Mouse (Mus musculus): Measurements from ENCODE around the gene Tuft1. TPM values are rescaled to one million over a fixed set of nuclear protein-coding genes. Genes with fewer than 3 reads are reported as not detected.
"Not testable (repeated sequence)": the region's sequence is repeated elsewhere in the genome, so short reads cannot be mapped to it uniquely, and the experiment has no call there.

Tuft1 gene
- total and polyA plus RNA-seq, 3 experiments = 4.0 to 7.4 (median 7.2) TPM

- Histone ChIP-seq H3K4me3 (replicated peaks in 1 of 3; ENCODE audit: low read depth in 2 of 3, low read length in 2 of 3, poor library complexity in 1 of 3) (no peak overlapping the region), H3K36me3 (replicated peaks in 1 of 2; ENCODE audit: control insufficient read depth in 1 of 2, insufficient read depth in 1 of 2, low read length in 1 of 2) (no peaks in the 10 kb centered on the region), H3K9me3 (replicated peaks; ENCODE audit: low read length) (no peaks in the 10 kb centered on the region), H3K27me3 (replicated peaks) (no peaks in the 10 kb centered on the region), H3K4me2 (ENCODE audit: insufficient read depth, low read depth, poor library complexity, severe bottlenecking) (no peak overlapping the region), H3K79me2 (replicated peaks; ENCODE audit: control insufficient read depth, extremely low read depth, insufficient read depth, poor library complexity, severe bottlenecking) (no peaks in the 10 kb centered on the region), H3K27ac (ENCODE audit: insufficient read depth, low read depth) (no peak overlapping the region), H3K4me1 (ENCODE audit: control insufficient read depth in 1 of 2, insufficient read depth in 2 of 2) (peaks cover 0 to 15% of the 10 kb centered on the region in 2 experiments; a peak in 2 of 4 replicates), H3K9ac (ENCODE audit: insufficient read depth, low read depth) (no peak overlapping the region)
- in situ Hi-C loops (cut with MboI; ENCODE audit: low pct_ligation_motif_present, low pct_unique_long_range_greater_than_20kb, low sequenced_read_pairs) = no loop called here
- no peak for DNase-seq (ENCODE audit: extremely low read depth)
- TF ChIP-seq KAT2A (IDR thresholded peaks at IDR 0.05; ENCODE audit: insufficient replicate concordance, low read length) (no peak), CTCF (conservative IDR thresholded peaks at IDR 0.05 in 1 of 2, IDR thresholded peaks at IDR 0.05 in 1 of 2; ENCODE audit: low read depth in 2 of 2, low read length in 2 of 2) (no peak), MAFK (IDR thresholded peaks at IDR 0.05; ENCODE audit: insufficient replicate concordance, low read length) (no peak), ELF1 (IDR thresholded peaks at IDR 0.05; ENCODE audit: low read depth, low read length) (no peak)
- dilution Hi-C loops (cut with MboI; ENCODE audit: extremely low pct_ligation_motif_present, extremely low pct_unique_long_range_greater_than_20kb, low sequenced_read_pairs) = no loop called here
Measured at GRCm38 (mm10) chr3:94679351-94679841, 20.7 kb upstream of the Tuft1 start.

GRCm38 (mm10) chr3:94675101-94675500 is 16.4 kb upstream of the Tuft1 start:
- H3K4me2 ChIP-seq (ENCODE audit: insufficient read depth, low read depth, poor library complexity, severe bottlenecking); H3K36me3 ChIP-seq (replicated peaks in 1 of 2; ENCODE audit: control insufficient read depth in 1 of 2, insufficient read depth in 1 of 2, low read length in 1 of 2); H3K27me3 ChIP-seq (replicated peaks); H3K79me2 ChIP-seq (replicated peaks; ENCODE audit: control insufficient read depth, extremely low read depth, insufficient read depth, poor library complexity, severe bottlenecking); H3K4me1 ChIP-seq (ENCODE audit: control insufficient read depth in 1 of 2, insufficient read depth in 2 of 2); in situ Hi-C loops (cut with MboI; ENCODE audit: low pct_ligation_motif_present, low pct_unique_long_range_greater_than_20kb, low sequenced_read_pairs); H3K27ac ChIP-seq (ENCODE audit: insufficient read depth, low read depth); dilution Hi-C loops (cut with MboI; ENCODE audit: extremely low pct_ligation_motif_present, extremely low pct_unique_long_range_greater_than_20kb, low sequenced_read_pairs); H3K9ac ChIP-seq (ENCODE audit: insufficient read depth, low read depth); H3K4me3 ChIP-seq (replicated peaks in 1 of 3; ENCODE audit: low read depth in 2 of 3, low read length in 2 of 3, poor library complexity in 1 of 3); H3K9me3 ChIP-seq (replicated peaks; ENCODE audit: low read length); DNase-seq (ENCODE audit: extremely low read depth): not testable (repeated sequence)

- H3K79me2 ChIP-seq (replicated peaks; ENCODE audit: control insufficient read depth, extremely low read depth, insufficient read depth, poor library complexity, severe bottlenecking); DNase-seq (ENCODE audit: extremely low read depth); H3K4me2 ChIP-seq (ENCODE audit: insufficient read depth, low read depth, poor library complexity, severe bottlenecking); in situ Hi-C loops (cut with MboI; ENCODE audit: low pct_ligation_motif_present, low pct_unique_long_range_greater_than_20kb, low sequenced_read_pairs); dilution Hi-C loops (cut with MboI; ENCODE audit: extremely low pct_ligation_motif_present, extremely low pct_unique_long_range_greater_than_20kb, low sequenced_read_pairs); H3K27me3 ChIP-seq (replicated peaks); H3K4me3 ChIP-seq (replicated peaks in 1 of 3; ENCODE audit: low read depth in 2 of 3, low read length in 2 of 3, poor library complexity in 1 of 3); H3K27ac ChIP-seq (ENCODE audit: insufficient read depth, low read depth); H3K4me1 ChIP-seq (ENCODE audit: control insufficient read depth in 1 of 2, insufficient read depth in 2 of 2); H3K36me3 ChIP-seq (replicated peaks in 1 of 2; ENCODE audit: control insufficient read depth in 1 of 2, insufficient read depth in 1 of 2, low read length in 1 of 2); H3K9me3 ChIP-seq (replicated peaks; ENCODE audit: low read length); H3K9ac ChIP-seq (ENCODE audit: insufficient read depth, low read depth): not testable (repeated sequence)
Measured at GRCm38 (mm10) chr3:94665896-94666295, 7.2 kb upstream of the Tuft1 start.

DNA sequence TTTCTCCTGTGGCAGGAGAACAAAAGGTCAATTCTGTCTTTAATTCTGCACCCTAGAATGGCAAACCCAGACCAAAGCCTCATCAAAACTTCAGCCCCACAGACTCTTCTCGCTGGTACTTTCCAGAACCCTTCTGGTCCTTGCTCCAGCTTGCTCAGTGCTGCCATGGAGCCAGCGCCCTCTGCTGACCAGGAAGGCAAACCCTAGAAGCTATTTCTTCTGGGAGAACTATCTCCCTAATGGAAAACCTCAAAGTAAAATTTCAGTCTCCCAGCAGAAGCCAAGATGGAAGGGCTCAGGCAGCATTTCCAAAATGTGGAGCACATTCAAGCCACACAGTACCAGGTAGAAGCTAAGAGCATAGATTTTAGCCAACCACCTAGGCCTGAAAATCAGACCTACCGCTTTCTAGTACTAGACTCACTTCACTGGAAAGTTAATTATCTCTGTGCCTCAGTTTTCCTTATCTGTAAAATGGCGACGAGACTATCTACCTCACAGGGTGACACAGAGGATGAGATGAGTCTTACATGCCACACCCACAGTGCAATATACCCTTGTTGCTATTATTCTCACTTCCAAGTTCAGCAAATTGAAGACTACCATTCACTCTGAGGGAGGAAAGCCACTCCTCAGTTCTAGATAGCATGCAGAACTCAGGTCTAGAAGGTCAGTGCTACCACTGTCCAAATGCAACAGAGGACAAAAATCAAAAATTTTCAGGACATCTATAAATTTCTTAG is 6.6 kb upstream of the Tuft1 start:
- dilution Hi-C loops (cut with MboI; ENCODE audit: extremely low pct_ligation_motif_present, extremely low pct_unique_long_range_greater_than_20kb, low sequenced_read_pairs); H3K4me1 ChIP-seq (ENCODE audit: control insufficient read depth in 1 of 2, insufficient read depth in 2 of 2); H3K9ac ChIP-seq (ENCODE audit: insufficient read depth, low read depth); H3K4me3 ChIP-seq (replicated peaks in 1 of 3; ENCODE audit: low read depth in 2 of 3, low read length in 2 of 3, poor library complexity in 1 of 3); H3K27me3 ChIP-seq (replicated peaks); DNase-seq (ENCODE audit: extremely low read depth); H3K27ac ChIP-seq (ENCODE audit: insufficient read depth, low read depth); in situ Hi-C loops (cut with MboI; ENCODE audit: low pct_ligation_motif_present, low pct_unique_long_range_greater_than_20kb, low sequenced_read_pairs); H3K9me3 ChIP-seq (replicated peaks; ENCODE audit: low read length); H3K79me2 ChIP-seq (replicated peaks; ENCODE audit: control insufficient read depth, extremely low read depth, insufficient read depth, poor library complexity, severe bottlenecking); H3K36me3 ChIP-seq (replicated peaks in 1 of 2; ENCODE audit: control insufficient read depth in 1 of 2, insufficient read depth in 1 of 2, low read length in 1 of 2): not testable (repeated sequence)
- peak in 1 of 2 experiments; percentile 28; a peak in 2 of 4 replicates for TF ChIP-seq CTCF (conservative IDR thresholded peaks at IDR 0.05 in 1 of 2, IDR thresholded peaks at IDR 0.05 in 1 of 2; ENCODE audit: low read depth in 2 of 2, low read length in 2 of 2)
- H3K4me2 ChIP-seq (ENCODE audit: insufficient read depth, low read depth, poor library complexity, severe bottlenecking) = peak overlapping the region; percentile 21; the same call in 1 of the 2 replicates

- peaks cover 4 to 16% of the 10 kb centered on the region in 2 experiments for H3K4me1 ChIP-seq (ENCODE audit: control insufficient read depth in 1 of 2, insufficient read depth in 2 of 2)
- H3K4me2 ChIP-seq (ENCODE audit: insufficient read depth, low read depth, poor library complexity, severe bottlenecking); H3K9me3 ChIP-seq (replicated peaks; ENCODE audit: low read length); H3K27ac ChIP-seq (ENCODE audit: insufficient read depth, low read depth); H3K36me3 ChIP-seq (replicated peaks in 1 of 2; ENCODE audit: control insufficient read depth in 1 of 2, insufficient read depth in 1 of 2, low read length in 1 of 2); H3K79me2 ChIP-seq (replicated peaks; ENCODE audit: control insufficient read depth, extremely low read depth, insufficient read depth, poor library complexity, severe bottlenecking); DNase-seq (ENCODE audit: extremely low read depth); H3K9ac ChIP-seq (ENCODE audit: insufficient read depth, low read depth); H3K4me3 ChIP-seq (replicated peaks in 1 of 3; ENCODE audit: low read depth in 2 of 3, low read length in 2 of 3, poor library complexity in 1 of 3); in situ Hi-C loops (cut with MboI; ENCODE audit: low pct_ligation_motif_present, low pct_unique_long_range_greater_than_20kb, low sequenced_read_pairs); H3K27me3 ChIP-seq (replicated peaks); dilution Hi-C loops (cut with MboI; ENCODE audit: extremely low pct_ligation_motif_present, extremely low pct_unique_long_range_greater_than_20kb, low sequenced_read_pairs): not testable (repeated sequence)
Measured at GRCm38 (mm10) chr3:94660841-94661240, 2.2 kb upstream of the Tuft1 start.
